In the genomic region with DNA sequence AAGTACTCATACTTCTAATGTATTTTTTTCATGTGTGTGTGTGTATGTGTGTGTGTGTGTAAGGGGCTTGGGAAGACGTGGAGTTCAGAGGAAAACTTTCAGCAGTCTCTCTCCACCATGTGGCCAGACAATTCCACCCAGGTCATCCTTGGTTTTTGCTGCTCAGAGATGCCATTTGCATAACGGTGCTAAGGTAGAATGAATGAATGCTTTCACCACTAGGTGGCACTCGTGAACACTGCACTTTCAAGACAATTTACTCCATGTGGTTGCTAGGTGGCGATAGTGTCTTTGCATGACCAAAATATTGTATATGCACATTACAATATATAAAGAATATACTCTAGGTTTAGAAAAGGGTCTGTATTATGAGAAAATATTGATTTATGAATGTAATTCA, we compare ENCODE assay signal across 8 mouse cellular contexts. TPM values are rescaled to one million over a fixed set of nuclear protein-coding genes. Genes with fewer than 3 reads are reported as not detected.
A peak's percentile ranks its signal among the peaks of the same experiment; 100 is the strongest.
DNase-seq lines count a peak whose midpoint lies in the region; ATAC-seq lines count a peak whose summit lies in the region.

No protein-coding gene starts in this region.

- H3K27ac ChIP-seq in heart, embryonic 11.5 days (ENCODE audit: low read depth, low read length) = no peak overlapping the region
- no peak overlapping the region for H3K27ac ChIP-seq in hindbrain, embryonic 13.5 days

- no peak overlapping the region for H3K9ac ChIP-seq in heart, embryonic 11.5 days (ENCODE audit: low read depth, low read length)
- no peak overlapping the region for H3K9ac ChIP-seq in hindbrain, embryonic 13.5 days

- no peaks in the 10 kb centered on the region for H3K4me1 ChIP-seq in heart, embryonic 11.5 days (ENCODE audit: control insufficient read depth, insufficient read depth, low read length)
- H3K4me1 ChIP-seq in hindbrain, embryonic 13.5 days (replicated peaks) = no peaks in the 10 kb centered on the region

- no peak overlapping the region for H3K4me2 ChIP-seq in heart, embryonic 11.5 days
- no peak overlapping the region for H3K4me2 ChIP-seq in hindbrain, embryonic 13.5 days

- DNase-seq in heart, adult 9 months (ENCODE audit: low spot score in 2 of 2) = peak; percentile 3 to 46
- DNase-seq in c-Kit-negative CD71-positive TER-119-positive erythroid progenitor cells, embryonic 14.5 days (ENCODE audit: low read depth, low spot score) = peak; percentile 63
- DNase-seq in fibroblast of lung, adult 2 months (ENCODE audit: low read depth) = peak; percentile 64
- DNase-seq in left cerebral cortex, adult 11 months (ENCODE audit: low spot score) = peak; percentile 56
- peak; percentile 55 to 57 for DNase-seq in right cerebral cortex, postnatal 36 days (ENCODE audit: low spot score in 2 of 2)

- no peaks in the 10 kb centered on the region for H3K27me3 ChIP-seq in heart, embryonic 11.5 days (ENCODE audit: control insufficient read depth, insufficient read depth, low read length)
- no peaks in the 10 kb centered on the region for H3K27me3 ChIP-seq in hindbrain, embryonic 13.5 days

- WGBS in heart, embryonic 11.5 days (ENCODE audit: insufficient replicate concordance) = 20% methylated on average over 4 of the region's 4 CpGs
- 27% methylated on average over 4 of the region's 4 CpGs for WGBS in hindbrain, embryonic 13.5 days

- H3K36me3 ChIP-seq in heart, embryonic 11.5 days (ENCODE audit: control insufficient read depth, insufficient read depth, low read length) = 0 out of 2 replicates have a peak, but pooled peaks cover 3% of the 10 kb centered on the region
- peaks cover 24% of the 10 kb centered on the region for H3K36me3 ChIP-seq in hindbrain, embryonic 13.5 days

- H3K4me3 ChIP-seq in heart, embryonic 11.5 days (ENCODE audit: low read depth, low read length) = no peak overlapping the region
- no peak overlapping the region for H3K4me3 ChIP-seq in hindbrain, embryonic 13.5 days

- no peaks in the 10 kb centered on the region for H3K9me3 ChIP-seq in heart, embryonic 11.5 days (replicated peaks; ENCODE audit: control insufficient read depth, low read length)
- H3K9me3 ChIP-seq in hindbrain, embryonic 13.5 days = no peaks in the 10 kb centered on the region

- ATAC-seq in heart, embryonic 11.5 days (replicated peaks; ENCODE audit: insufficient number of reproducible peaks, low FRiP score, low TSS enrichment) = no peak
- peak; percentile 76 for ATAC-seq in hindbrain, embryonic 13.5 days (ENCODE audit: low FRiP score)
- peak; percentile 100 for ATAC-seq in megakaryocyte progenitor cell, adult 5-6 weeks (replicated peaks; ENCODE audit: poor library complexity)

RNA-seq across cellular contexts. Expression of gene Rwdd1, which starts 32.7 kb away (rescaled TPM):
- 118 and 126 TPM in 2 replicates for polyA plus RNA-seq in heart, embryonic 11.5 days (2014; fragmentation: Nextera tagmentation; extraction: Ambion mirVana)
- polyA plus RNA-seq in hindbrain, embryonic 13.5 days (2015; fragmentation: Nextera tagmentation; extraction: Ambion mirVana) = 143 and 144 TPM in 2 replicates
- 188 and 197 TPM in 2 replicates for total RNA-seq in megakaryocyte progenitor cell, adult 5-6 weeks (2015)
- 166 and 213 TPM in 2 replicates for total RNA-seq in megakaryocyte progenitor cell, adult 5-6 weeks (2017)

RNA-seq across cellular contexts. Expression of gene Zup1, which starts 35.7 kb away (rescaled TPM):
- 13.3 and 16.2 TPM in 2 replicates for polyA plus RNA-seq in heart, embryonic 11.5 days (2014; fragmentation: Nextera tagmentation; extraction: Ambion mirVana)
- 22.7 and 26.3 TPM in 2 replicates for polyA plus RNA-seq in hindbrain, embryonic 13.5 days (2015; fragmentation: Nextera tagmentation; extraction: Ambion mirVana)
- 26.6 and 35.2 TPM in 2 replicates for total RNA-seq in megakaryocyte progenitor cell, adult 5-6 weeks (2015)
- total RNA-seq in megakaryocyte progenitor cell, adult 5-6 weeks (2017) = 26.3 and 39.5 TPM in 2 replicates

RNA-seq across cellular contexts. Expression of gene Trappc3l, which starts 50.6 kb away (rescaled TPM):
- not detected in 2 replicates for polyA plus RNA-seq in heart, embryonic 11.5 days (2014; fragmentation: Nextera tagmentation; extraction: Ambion mirVana)
- not detected in 2 replicates for polyA plus RNA-seq in hindbrain, embryonic 13.5 days (2015; fragmentation: Nextera tagmentation; extraction: Ambion mirVana)
- total RNA-seq in megakaryocyte progenitor cell, adult 5-6 weeks (2015) = not detected in 2 replicates
- not detected in 2 replicates for total RNA-seq in megakaryocyte progenitor cell, adult 5-6 weeks (2017)

RNA-seq across cellular contexts. Expression of gene Calhm4, which starts 57.3 kb away (rescaled TPM):
- 0.06 TPM in 1 of 2 replicates, not detected in the other for polyA plus RNA-seq in heart, embryonic 11.5 days (2014; fragmentation: Nextera tagmentation; extraction: Ambion mirVana)
- polyA plus RNA-seq in hindbrain, embryonic 13.5 days (2015; fragmentation: Nextera tagmentation; extraction: Ambion mirVana) = not detected in 2 replicates
- not detected in 2 replicates for total RNA-seq in megakaryocyte progenitor cell, adult 5-6 weeks (2015)
- not detected in 2 replicates for total RNA-seq in megakaryocyte progenitor cell, adult 5-6 weeks (2017)
